ENCODE assay signal across 8 mouse cellular contexts in genomic region chr17:37000863-37001262, GRCm38 (mm10). TPM values are rescaled to one million over a fixed set of nuclear protein-coding genes. Genes with fewer than 3 reads are reported as not detected.
DNase-seq lines count a peak whose midpoint lies in the region; ATAC-seq and TF ChIP-seq lines count a peak whose summit lies in the region.

Gene Zfp57, plus strand, starts transcription at chr17:37001163.

- H3K4me2 ChIP-seq in kidney, embryonic 14.5 days (replicated peaks; ENCODE audit: low read depth, low read length), result no peak within 1 kb of the TSS
- peak within 1 kb of the TSS; percentile 67 for H3K4me2 ChIP-seq in forebrain, embryonic 12.5 days
- H3K4me2 ChIP-seq in limb, embryonic 12.5 days, result peak within 1 kb of the TSS; percentile 63

- no peaks in the 10 kb centered on the region for H3K27me3 ChIP-seq in kidney, embryonic 14.5 days (ENCODE audit: control insufficient read depth, insufficient read depth, low read length)
- H3K27me3 ChIP-seq in ES-Bruce4 (ENCODE audit: control insufficient read depth, insufficient read depth, low read length, poor library complexity, severe bottlenecking), result no peaks in the 10 kb centered on the region
- no peaks in the 10 kb centered on the region; the same call in 1 of the 2 replicates for H3K27me3 ChIP-seq in forebrain, embryonic 12.5 days
- H3K27me3 ChIP-seq in limb, embryonic 12.5 days, result no peaks in the 10 kb centered on the region

- peak within 1 kb of the TSS; percentile 70 for H3K4me3 ChIP-seq in kidney, embryonic 14.5 days (ENCODE audit: low read length)
- H3K4me3 ChIP-seq in ES-Bruce4 (ENCODE audit: low read depth, low read length), result peak within 1 kb of the TSS; percentile 80
- peak within 1 kb of the TSS; percentile 79 for H3K4me3 ChIP-seq in forebrain, embryonic 12.5 days (replicated peaks)
- H3K4me3 ChIP-seq in limb, embryonic 12.5 days (replicated peaks), result peak within 1 kb of the TSS; percentile 72

- H3K9ac ChIP-seq in kidney, embryonic 14.5 days (ENCODE audit: low read depth, low read length), result no peak within 1 kb of the TSS
- peak within 1 kb of the TSS; percentile 96 for H3K9ac ChIP-seq in ES-Bruce4 (ENCODE audit: low read depth, poor library complexity, severe bottlenecking)
- H3K9ac ChIP-seq in forebrain, embryonic 12.5 days, result peak within 1 kb of the TSS; percentile 91
- H3K9ac ChIP-seq in limb, embryonic 12.5 days (replicated peaks), result no peak within 1 kb of the TSS

- no peak for TF ChIP-seq CTCF in ES-Bruce4 (IDR thresholded peaks at IDR 0.05; ENCODE audit: low read depth, low read length)

- TF ChIP-seq POLR2A in ES-Bruce4 (IDR thresholded peaks at IDR 0.05; ENCODE audit: insufficient read depth, low read length), result no peak

- no peaks in the 10 kb centered on the region for H3K9me3 ChIP-seq in kidney, embryonic 14.5 days (ENCODE audit: control insufficient read depth, low read length)
- no peaks in the 10 kb centered on the region for H3K9me3 ChIP-seq in ES-Bruce4 (replicated peaks; ENCODE audit: control insufficient read depth, insufficient read depth, low read length, poor library complexity, severe bottlenecking)
- no peaks in the 10 kb centered on the region for H3K9me3 ChIP-seq in forebrain, embryonic 12.5 days
- no peaks in the 10 kb centered on the region for H3K9me3 ChIP-seq in limb, embryonic 12.5 days

- H3K4me1 ChIP-seq in kidney, embryonic 14.5 days (ENCODE audit: control insufficient read depth, insufficient read depth, low read length), result peaks cover 4% of the 10 kb centered on the region
- H3K4me1 ChIP-seq in ES-Bruce4 (ENCODE audit: control insufficient read depth, insufficient read depth, low read length), result no peaks in the 10 kb centered on the region
- peaks cover 13% of the 10 kb centered on the region for H3K4me1 ChIP-seq in forebrain, embryonic 12.5 days
- H3K4me1 ChIP-seq in limb, embryonic 12.5 days (replicated peaks), result no peaks in the 10 kb centered on the region

- no peak for TF ChIP-seq EP300 in ES-Bruce4 (IDR thresholded peaks at IDR 0.05; ENCODE audit: insufficient read depth, low read depth, low read length)

- H3K36me3 ChIP-seq in kidney, embryonic 14.5 days (ENCODE audit: control insufficient read depth, insufficient read depth, low read length), result no peaks in the 10 kb centered on the region
- peaks cover 28% of the 10 kb centered on the region for H3K36me3 ChIP-seq in ES-Bruce4 (ENCODE audit: control insufficient read depth, insufficient read depth, low read length, poor library complexity, severe bottlenecking)
- H3K36me3 ChIP-seq in forebrain, embryonic 12.5 days (replicated peaks), result peaks cover 15% of the 10 kb centered on the region
- H3K36me3 ChIP-seq in limb, embryonic 12.5 days, result peaks cover 13% of the 10 kb centered on the region

- WGBS in kidney, embryonic 14.5 days, result 83% methylated on average over 7 of the region's 7 CpGs
- WGBS in forebrain, embryonic 12.5 days, result 94% methylated on average over 7 of the region's 7 CpGs
- WGBS in limb, embryonic 12.5 days, result 91% methylated on average over 7 of the region's 7 CpGs

- ATAC-seq in kidney, embryonic 14.5 days (ENCODE audit: low FRiP score, low TSS enrichment), result no peak
- no peak for ATAC-seq in forebrain, embryonic 12.5 days (ENCODE audit: low FRiP score)
- ATAC-seq in limb, embryonic 12.5 days (ENCODE audit: insufficient number of reproducible peaks, insufficient read depth, low FRiP score, low TSS enrichment, low read depth), result no peak

- no peak for DNase-seq in kidney, postnatal 14 days
- no peak for DNase-seq in right cerebral cortex, postnatal 4 days
- DNase-seq in MN1 (ENCODE audit: low spot score), result no peak
- DNase-seq in ovary, postnatal 10 days (ENCODE audit: low spot score), result no peak

- no peak within 1 kb of the TSS for H3K27ac ChIP-seq in kidney, embryonic 14.5 days (ENCODE audit: low read depth, low read length)
- peak within 1 kb of the TSS; percentile 87 for H3K27ac ChIP-seq in ES-Bruce4 (ENCODE audit: insufficient read depth, low read length)
- no peak within 1 kb of the TSS for H3K27ac ChIP-seq in forebrain, embryonic 12.5 days
- peak within 1 kb of the TSS; percentile 93 for H3K27ac ChIP-seq in limb, embryonic 12.5 days

RNA-seq across cellular contexts. Expression of gene Zfp57, which starts in this region (rescaled TPM):
- polyA plus RNA-seq in kidney, embryonic 14.5 days (2014; fragmentation: Nextera tagmentation; extraction: Ambion mirVana), result 44.6 and 67.5 TPM in 2 replicates
- polyA plus RNA-seq in ES-Bruce4 (2011; ENCODE audit: insufficient read depth, insufficient read length, low read depth, missing spikeins), result 223 and 254 TPM in 2 replicates
- polyA plus RNA-seq in forebrain, embryonic 12.5 days (2016; fragmentation: Nextera tagmentation; extraction: Ambion mirVana), result 193 and 197 TPM in 2 replicates
- polyA plus RNA-seq in limb, embryonic 12.5 days (2016; fragmentation: Nextera tagmentation; extraction: Ambion mirVana), result 124 and 130 TPM in 2 replicates

Comparison
In these comparisons a context has a peak if more than half of its experiments do, and no peak if none do; other contexts are left out.
1. H3K27ac ChIP-seq: peak in ES-Bruce4 (single experiment) and limb, embryonic 12.5 days (single experiment); none in kidney, embryonic 14.5 days (single experiment) and forebrain, embryonic 12.5 days (single experiment).
2. H3K9ac ChIP-seq: peak in ES-Bruce4 (single experiment) and forebrain, embryonic 12.5 days (single experiment); none in kidney, embryonic 14.5 days (single experiment) and limb, embryonic 12.5 days (single experiment).
3. Peak in every context shown above with its lines, with median percentiles within 50 percentile points of each other: H3K4me3 ChIP-seq.